8 mouse cellular contexts compared by ENCODE assay signal in genomic region chr13:49338893-49339546, GRCm38 (mm10). TPM values are rescaled to one million over a fixed set of nuclear protein-coding genes. Genes with fewer than 3 reads are reported as not detected.
A peak's percentile ranks its signal among the peaks of the same experiment; 100 is the strongest.
DNase-seq lines count a peak whose midpoint lies in the region; ATAC-seq lines count a peak whose summit lies in the region.

No protein-coding gene starts in this region.

- DNase-seq in layer of hippocampus, adult 11-12 months (ENCODE audit: low spot score), result peak; percentile 66
- DNase-seq in layer of hippocampus, adult 9-10 months (ENCODE audit: low spot score), result no peak
- DNase-seq in NIH3T3 (ENCODE audit: low read depth), result peak; percentile 60
- peak; percentile 29 for DNase-seq in embryo, embryonic 11 days
- DNase-seq in lung, postnatal 10 days, result peak; percentile 85
- DNase-seq in right cerebral cortex, postnatal 14 days, result no peak
- no peak for DNase-seq in cerebellum, postnatal 4 days (ENCODE audit: low spot score in 2 of 2)

- ATAC-seq in activated CD4-positive, CD25-positive, alpha-beta regulatory T cell, adult 4 months, result no peak

RNA-seq across cellular contexts. Expression of gene Bicd2, which starts 2.4 kb away (rescaled TPM):
- polyA plus RNA-seq in activated CD4-positive, CD25-positive, alpha-beta regulatory T cell, adult 4 months (2017; shearing (Covaris generic)), result 1 to 10 TPM; 5.8 to 6.2 TPM

RNA-seq across cellular contexts. Expression of gene Fgd3, which starts 18.9 kb away (rescaled TPM):
- polyA plus RNA-seq in activated CD4-positive, CD25-positive, alpha-beta regulatory T cell, adult 4 months (2017; shearing (Covaris generic)), result 10 to 100 TPM; 11.5 to 13.7 TPM

Comparison
In these comparisons a context has a peak if more than half of its experiments do, and no peak if none do; other contexts are left out.
1. DNase-seq: peak in layer of hippocampus, adult 11-12 months (single experiment), NIH3T3 (single experiment), embryo, embryonic 11 days (single experiment) and lung, postnatal 10 days (single experiment); none in layer of hippocampus, adult 9-10 months (single experiment), right cerebral cortex, postnatal 14 days (single experiment) and cerebellum, postnatal 4 days (0 of 2).